Comparison of ENCODE assay signal across 8 mouse cellular contexts in genomic region chr14:115040091-115040571, GRCm38 (mm10). TPM values are rescaled to one million over a fixed set of nuclear protein-coding genes. Genes with fewer than 3 reads are reported as not detected.
DNase-seq lines count a peak whose midpoint lies in the region; ATAC-seq and TF ChIP-seq lines count a peak whose summit lies in the region.

No protein-coding gene starts in this region.

- no peaks in the 10 kb centered on the region for H3K9me3 ChIP-seq in embryonic facial prominence, embryonic 11.5 days (replicated peaks; ENCODE audit: control insufficient read depth, low read length)

- no peak for DNase-seq in layer of hippocampus, adult 2 months (ENCODE audit: low spot score in 2 of 2)
- DNase-seq in layer of hippocampus, adult 9-10 months (ENCODE audit: low spot score): no peak
- DNase-seq in MEL-GATA-1-ER (ENCODE audit: extremely low read depth, low read depth): peak; percentile 98
- DNase-seq in embryonic facial prominence, embryonic 11.5 days (ENCODE audit: low spot score): peak; percentile 69
- DNase-seq in induced T-regulatory cell, adult 2 months (ENCODE audit: low read depth): peak; percentile 59
- DNase-seq in gastrocnemius, postnatal 14 days: no peak
- no peak for DNase-seq in layer of hippocampus, adult 11-12 months (ENCODE audit: low spot score)

- H3K27ac ChIP-seq in layer of hippocampus, adult 2 months: peak overlapping the region; percentile 57
- peak overlapping the region; percentile 32; the same call in 1 of the 2 replicates for H3K27ac ChIP-seq in embryonic facial prominence, embryonic 11.5 days (replicated peaks; ENCODE audit: low read depth, low read length)

- no peak for TF ChIP-seq CTCF in layer of hippocampus, adult 2 months (conservative IDR thresholded peaks at IDR 0.05)

- ATAC-seq in embryonic facial prominence, embryonic 11.5 days (replicated peaks; ENCODE audit: insufficient number of reproducible peaks, low FRiP score, low TSS enrichment, low read depth): peak; percentile 56
- peak; percentile 57 for ATAC-seq in megakaryocyte-erythroid progenitor cell, adult 5-6 weeks (replicated peaks; ENCODE audit: low FRiP score, low TSS enrichment, poor library complexity, severe bottlenecking)

- peak overlapping the region; percentile 82 for H3K4me2 ChIP-seq in embryonic facial prominence, embryonic 11.5 days (ENCODE audit: low read depth, low read length)

- intact Hi-C loops in gastrocnemius, postnatal 14 days (cut with DNase I; ENCODE audit: low total_unique reads): no loop called here

- 0 out of 2 replicates have a peak, but pooled peaks cover 2% of the 10 kb centered on the region for H3K4me1 ChIP-seq in embryonic facial prominence, embryonic 11.5 days (ENCODE audit: control insufficient read depth, insufficient read depth, low read length)

- WGBS in embryonic facial prominence, embryonic 11.5 days: 2% methylated on average over 26 of the region's 30 CpGs

- no peaks in the 10 kb centered on the region for H3K27me3 ChIP-seq in embryonic facial prominence, embryonic 11.5 days (ENCODE audit: control insufficient read depth, insufficient read depth, low read length)

- H3K9ac ChIP-seq in embryonic facial prominence, embryonic 11.5 days (replicated peaks; ENCODE audit: low read length): peak overlapping the region; percentile 100

- peaks cover 6% of the 10 kb centered on the region for H3K36me3 ChIP-seq in embryonic facial prominence, embryonic 11.5 days (replicated peaks; ENCODE audit: control insufficient read depth, insufficient read depth, low read depth, low read length)

- peak overlapping the region; percentile 56 for H3K4me3 ChIP-seq in layer of hippocampus, adult 2 months
- H3K4me3 ChIP-seq in embryonic facial prominence, embryonic 11.5 days (ENCODE audit: low read depth, low read length): peak overlapping the region; percentile 96

RNA-seq across cellular contexts. Expression of gene Gpc5, which starts 51.9 kb away (rescaled TPM):
- 10 to 100 TPM; 38.3 to 42.3 TPM for total RNA-seq in layer of hippocampus, adult 2 months (2021)
- polyA plus RNA-seq in embryonic facial prominence, embryonic 11.5 days (2014; fragmentation: Nextera tagmentation; extraction: Ambion mirVana): 1.0 and 1.5 TPM in 2 replicates
- not detected in 2 replicates for total RNA-seq in megakaryocyte-erythroid progenitor cell, adult 5-6 weeks (2014; fragmentation: Nextera tagmentation)
- 0.15 and 1.3 TPM in 2 replicates for total RNA-seq in megakaryocyte-erythroid progenitor cell, adult 5-6 weeks (2017)
- not detected for total RNA-seq in gastrocnemius, postnatal 14 days (2021)

Comparison
In these comparisons a context has a peak if more than half of its experiments do, and no peak if none do; other contexts are left out.
1. DNase-seq: peak in MEL-GATA-1-ER (single experiment), embryonic facial prominence, embryonic 11.5 days (single experiment) and induced T-regulatory cell, adult 2 months (single experiment); none in layer of hippocampus, adult 2 months (0 of 2), layer of hippocampus, adult 9-10 months (single experiment), gastrocnemius, postnatal 14 days (single experiment) and layer of hippocampus, adult 11-12 months (single experiment).
2. RNA of gene Gpc5, which starts 51.9 kb away (total RNA-seq): 38.3 to 42.3 TPM in layer of hippocampus, adult 2 months; 0.15 to 1.3 TPM in megakaryocyte-erythroid progenitor cell, adult 5-6 weeks and not detected in gastrocnemius, postnatal 14 days; every median in the first group is over 10 times any median in the second.